Mouse (Mus musculus) thymus, adult 18-20 months (tissue): ENCODE data around the gene Slc30a9.

Experiments
- DNase-seq, 2 experiments: peaks; one replicate each; pipeline ENCODE4 v3.0.0; 2022; ENCODE audit warnings: mixed read lengths in 2 of 2

Slc30a9 gene

DNA sequence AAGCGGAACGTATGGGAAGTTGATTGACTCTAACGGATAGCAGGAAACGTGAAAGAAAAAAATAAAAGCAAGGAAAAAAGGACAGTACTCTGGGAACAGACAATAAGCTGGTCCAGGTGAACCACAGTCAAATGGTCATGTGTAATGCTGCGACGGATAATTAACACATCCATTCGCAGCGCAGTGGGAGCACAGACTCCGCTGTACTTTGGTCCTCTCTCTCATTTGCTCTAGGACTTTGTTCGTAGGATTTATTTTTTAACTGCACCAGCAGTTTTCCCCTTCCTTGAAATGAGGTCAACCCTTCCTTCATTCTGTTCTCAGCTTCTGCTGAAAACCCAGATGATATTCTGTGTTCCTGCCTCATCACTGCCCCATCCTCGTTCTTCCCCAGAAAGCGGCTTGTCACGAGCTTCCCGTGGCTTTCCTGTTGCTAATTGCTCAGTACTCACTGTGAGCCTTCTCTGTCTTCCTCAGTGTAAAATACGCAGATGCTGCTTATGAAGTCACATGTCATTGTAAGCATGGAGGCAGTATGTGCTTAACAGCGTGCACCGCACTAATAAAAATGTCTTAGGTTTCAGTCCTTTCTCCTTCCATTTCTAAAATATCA is 15.0 kb downstream of the Slc30a9 start:
- no peak for DNase-seq

DNA sequence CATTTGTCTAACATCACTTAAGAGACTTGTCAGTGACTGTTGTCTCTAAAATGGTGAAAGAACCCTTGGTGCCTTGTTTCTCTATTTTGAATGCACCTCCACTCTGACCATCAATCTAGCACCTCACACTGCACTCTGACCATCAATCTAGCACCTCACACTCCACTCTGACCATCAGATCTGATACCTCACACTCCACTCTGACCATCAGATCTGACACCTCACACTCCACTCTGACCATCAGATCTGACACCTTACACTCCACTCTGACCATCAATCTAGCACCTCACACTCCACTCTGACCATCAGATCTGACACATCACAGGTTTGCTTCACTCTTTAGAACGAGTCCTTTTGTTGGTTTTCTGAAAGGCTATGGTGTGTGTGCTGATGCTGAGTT is 17.3 kb downstream of the Slc30a9 start:
- DNase-seq, result no peak

DNA sequence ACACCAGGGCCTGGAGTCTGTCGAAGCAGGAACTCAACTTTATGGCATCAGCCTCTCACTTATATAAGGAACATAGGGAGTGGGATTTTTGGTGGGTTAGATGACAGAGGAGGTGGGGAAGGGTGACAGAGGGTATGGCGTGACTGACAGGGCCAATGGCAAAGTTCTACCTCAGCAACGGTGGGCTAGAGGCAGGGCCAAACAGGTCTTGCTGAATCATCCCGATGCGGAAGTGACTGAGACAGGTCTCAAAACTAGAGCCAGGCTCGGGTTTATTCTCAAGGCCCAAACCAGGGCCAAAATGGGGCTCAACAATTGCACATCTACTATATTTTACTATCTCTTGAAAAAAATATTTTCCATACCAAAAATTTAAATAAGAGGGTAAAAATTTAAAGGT is 34.1 kb downstream of the Slc30a9 start:
- no peak for DNase-seq

DNA sequence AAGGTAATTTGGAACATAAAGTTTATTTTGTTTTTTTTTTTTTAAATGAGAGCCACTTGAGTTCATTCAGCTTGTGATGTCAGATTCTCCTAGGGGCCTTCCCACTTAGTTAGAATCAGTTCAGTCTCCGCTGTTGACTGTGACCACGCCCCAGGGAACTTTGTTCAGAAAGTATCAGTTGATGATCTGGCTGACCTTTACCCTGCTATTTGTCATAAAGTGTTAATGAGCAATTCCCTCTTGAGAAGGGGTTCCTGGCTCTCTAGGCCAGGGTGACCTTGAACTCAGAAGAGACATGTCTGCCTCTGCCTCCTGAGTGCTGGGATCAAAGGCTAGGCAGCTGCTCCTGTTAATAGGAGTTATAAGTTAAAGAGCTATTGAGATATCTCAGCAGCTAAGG is 40.3 kb downstream of the Slc30a9 start:
- DNase-seq, result no peak

DNA sequence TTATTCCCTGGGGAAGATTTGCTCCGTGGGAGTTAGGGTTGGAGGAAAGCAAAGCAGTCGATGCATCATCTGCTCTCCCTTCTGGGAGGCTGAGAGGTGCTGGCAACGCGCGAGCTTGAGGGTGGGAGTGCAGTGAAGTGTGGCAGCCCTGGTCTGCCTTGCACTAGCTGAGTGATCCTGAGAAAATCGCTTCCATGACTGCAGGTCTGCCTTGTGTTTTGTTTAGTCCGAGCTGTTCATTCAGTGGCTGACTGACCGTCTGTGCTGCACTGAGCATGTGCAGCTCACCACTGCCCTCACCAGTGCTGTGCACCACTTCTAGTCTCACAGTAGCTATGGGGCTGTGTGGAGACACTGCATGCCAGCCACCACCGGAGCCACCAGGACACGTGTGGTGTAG is 42.2 kb downstream of the Slc30a9 start:
- no peak for DNase-seq

DNA sequence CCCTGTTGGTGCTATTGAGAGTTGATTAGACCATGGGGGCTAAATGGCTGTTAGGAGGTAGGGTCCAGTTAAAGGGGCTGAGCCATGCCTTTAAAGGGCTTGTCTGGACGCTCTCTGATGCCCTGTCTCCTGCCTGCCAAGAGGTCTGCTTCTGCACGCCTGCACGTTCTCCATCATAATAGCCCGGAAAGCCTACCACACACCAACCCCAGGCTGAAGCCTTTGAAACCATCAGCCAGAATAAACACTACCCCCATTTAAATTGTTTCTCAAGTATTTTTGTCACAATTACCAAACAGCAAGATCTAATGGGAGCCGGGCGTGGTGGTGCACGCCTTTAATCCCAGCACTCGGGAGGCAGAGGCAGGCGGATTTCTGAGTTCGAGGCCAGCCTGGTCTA is 55.6 kb downstream of the Slc30a9 start:
- no peak for DNase-seq

DNA sequence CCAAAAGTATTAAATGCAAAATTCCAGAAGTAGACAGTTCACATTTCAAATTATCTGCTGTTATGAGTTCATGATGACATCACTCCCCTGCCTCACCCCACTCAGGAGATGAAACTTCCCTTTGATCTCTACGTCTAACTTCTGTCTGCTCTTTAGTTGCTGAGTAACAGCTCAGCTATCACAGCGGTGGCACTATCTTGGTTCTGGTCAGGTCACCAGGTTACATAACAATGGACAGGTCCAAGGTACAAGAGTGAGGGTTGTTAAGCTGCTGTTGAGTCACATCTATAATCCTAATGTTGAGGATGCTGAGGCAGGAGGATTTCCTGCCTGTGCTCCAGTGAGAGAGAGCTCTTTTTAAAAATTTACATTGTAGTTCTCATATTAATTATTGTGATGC is 56.2 kb downstream of the Slc30a9 start:
- no peak for DNase-seq

DNA sequence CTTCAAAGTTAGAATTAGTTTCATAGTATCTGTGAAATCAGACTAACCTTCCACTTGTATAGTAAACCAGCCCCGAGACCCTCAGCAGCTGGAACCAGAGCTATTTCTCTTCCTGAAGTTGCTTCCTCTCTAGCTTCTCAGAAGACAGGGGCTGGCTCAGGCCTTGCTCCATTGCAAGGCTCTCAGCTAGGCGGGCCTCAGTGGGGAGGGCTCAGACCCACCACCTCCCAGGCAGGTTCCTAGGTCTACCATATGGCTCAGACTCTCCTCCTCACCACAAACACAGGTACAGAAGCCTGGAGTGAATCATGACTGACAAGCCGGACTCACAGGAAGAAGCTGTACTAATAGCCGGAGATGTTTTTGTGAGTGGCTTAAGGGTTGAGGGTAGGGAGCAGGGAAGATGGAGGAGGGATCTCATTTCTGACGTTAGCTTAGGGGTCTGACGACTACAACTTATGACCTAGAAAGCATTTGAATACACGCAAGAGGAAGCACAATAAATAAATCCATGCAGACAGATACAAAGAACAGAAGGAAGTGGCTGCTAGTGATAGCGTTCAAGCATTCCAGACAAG is 70.4 kb downstream of the Slc30a9 start:
- DNase-seq, result no peak

DNA sequence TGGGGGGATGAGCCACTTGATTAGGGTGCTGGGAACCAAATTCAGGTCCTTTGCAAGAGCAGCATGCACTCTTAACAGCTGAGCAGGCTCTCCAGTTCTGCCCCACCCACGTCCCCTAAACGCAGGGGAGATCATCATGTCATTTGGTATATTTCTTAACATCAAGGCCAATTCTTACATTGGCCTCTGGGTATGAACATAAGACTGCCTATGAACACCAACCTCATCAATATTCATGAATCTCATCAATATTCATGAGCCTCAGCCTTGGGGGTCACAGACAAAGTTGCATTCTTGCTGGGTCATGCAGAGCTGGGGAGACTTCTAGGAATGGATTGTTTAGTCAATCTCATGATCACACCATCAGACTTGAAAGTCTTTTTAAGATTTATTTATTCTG is 74.9 kb downstream of the Slc30a9 start:
- no peak for DNase-seq

DNA sequence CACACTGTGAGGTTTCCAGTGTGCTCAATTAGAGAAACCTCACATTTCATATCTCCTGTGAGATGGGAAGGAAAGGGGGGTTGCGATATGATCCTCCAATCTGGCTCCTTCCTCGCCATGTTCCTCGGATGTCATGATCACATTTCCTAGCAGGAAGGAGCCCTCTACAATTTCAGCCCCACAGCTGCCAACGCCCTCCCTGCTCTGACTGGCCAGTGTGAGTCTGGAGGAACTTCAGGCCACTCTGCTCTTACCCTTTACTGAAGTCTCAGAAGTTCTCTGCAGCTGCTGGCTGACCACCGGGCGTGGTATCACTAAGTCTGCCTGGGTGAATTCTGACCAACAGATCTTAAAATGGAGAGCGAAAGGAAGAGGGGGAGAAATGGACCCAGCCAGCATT is 75.8 kb downstream of the Slc30a9 start:
- no peak for DNase-seq

DNA sequence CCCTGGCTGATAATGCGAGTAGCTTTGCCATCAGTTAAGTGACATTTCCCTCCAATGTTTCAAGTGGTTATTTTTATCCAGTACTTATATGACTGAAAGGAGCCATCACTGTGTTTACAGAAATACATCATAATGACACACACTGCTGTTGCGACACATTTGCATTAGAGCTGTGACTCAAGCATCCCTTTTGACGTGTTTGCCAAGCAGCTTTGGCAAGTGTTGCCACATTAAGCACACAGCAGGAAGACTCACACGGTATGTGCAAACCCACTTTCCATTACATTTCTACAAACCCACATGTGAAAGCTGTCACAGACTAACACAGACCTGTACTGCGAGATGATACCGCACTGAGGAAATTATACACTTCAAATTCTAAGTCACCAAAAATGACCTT is 87.2 kb downstream of the Slc30a9 start:
- no peak for DNase-seq

DNA sequence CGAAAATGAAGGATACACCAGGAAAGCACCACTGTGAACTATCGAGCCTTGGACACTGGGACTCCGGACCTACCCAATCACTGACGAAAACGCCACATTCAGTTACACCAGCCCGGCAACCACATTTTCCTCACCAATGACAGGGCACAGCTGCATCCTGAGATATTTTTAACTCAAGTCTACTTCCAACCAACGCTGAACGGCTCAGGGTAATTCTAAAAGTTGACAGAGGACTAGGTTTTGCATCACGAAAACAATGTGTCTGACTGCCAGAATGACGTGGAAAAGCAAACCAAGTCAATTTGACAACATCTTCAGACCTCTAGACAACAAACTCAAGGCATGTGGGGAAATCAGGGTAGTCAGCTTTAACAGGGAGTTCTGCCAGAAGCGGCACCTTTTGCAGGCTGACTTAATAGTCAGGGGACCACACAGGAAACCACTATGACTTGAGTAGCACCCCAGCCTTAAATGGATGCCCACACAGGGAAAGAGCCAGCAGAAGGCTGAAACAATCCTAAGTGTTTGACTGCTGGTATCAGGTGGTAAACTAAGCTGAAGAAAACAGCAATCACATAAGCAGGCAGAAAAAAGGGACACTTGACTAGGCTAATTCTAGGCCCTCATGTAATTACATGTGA is 88.6 kb downstream of the Slc30a9 start:
- DNase-seq, result peak in 1 of 2 experiments; percentile 19

DNA sequence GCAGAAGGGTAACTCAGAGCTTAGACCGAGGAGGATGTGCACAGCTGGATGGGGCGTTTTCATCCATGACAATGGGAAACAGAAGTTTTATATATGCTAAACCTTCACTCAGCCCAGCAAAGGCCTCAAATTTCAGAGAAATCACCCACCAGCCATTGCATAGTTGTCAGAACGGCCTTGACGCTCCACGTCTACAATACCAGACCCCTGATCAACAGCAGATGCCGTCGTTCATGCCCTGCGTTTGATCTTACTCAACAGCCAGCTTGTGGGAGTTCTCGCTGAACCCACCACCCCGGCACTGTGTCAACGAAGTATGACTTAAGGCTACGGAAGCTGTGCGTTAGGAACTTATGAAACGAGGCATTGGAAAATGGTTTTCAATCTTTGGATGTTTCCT is 90.4 kb downstream of the Slc30a9 start:
- no peak for DNase-seq

DNA sequence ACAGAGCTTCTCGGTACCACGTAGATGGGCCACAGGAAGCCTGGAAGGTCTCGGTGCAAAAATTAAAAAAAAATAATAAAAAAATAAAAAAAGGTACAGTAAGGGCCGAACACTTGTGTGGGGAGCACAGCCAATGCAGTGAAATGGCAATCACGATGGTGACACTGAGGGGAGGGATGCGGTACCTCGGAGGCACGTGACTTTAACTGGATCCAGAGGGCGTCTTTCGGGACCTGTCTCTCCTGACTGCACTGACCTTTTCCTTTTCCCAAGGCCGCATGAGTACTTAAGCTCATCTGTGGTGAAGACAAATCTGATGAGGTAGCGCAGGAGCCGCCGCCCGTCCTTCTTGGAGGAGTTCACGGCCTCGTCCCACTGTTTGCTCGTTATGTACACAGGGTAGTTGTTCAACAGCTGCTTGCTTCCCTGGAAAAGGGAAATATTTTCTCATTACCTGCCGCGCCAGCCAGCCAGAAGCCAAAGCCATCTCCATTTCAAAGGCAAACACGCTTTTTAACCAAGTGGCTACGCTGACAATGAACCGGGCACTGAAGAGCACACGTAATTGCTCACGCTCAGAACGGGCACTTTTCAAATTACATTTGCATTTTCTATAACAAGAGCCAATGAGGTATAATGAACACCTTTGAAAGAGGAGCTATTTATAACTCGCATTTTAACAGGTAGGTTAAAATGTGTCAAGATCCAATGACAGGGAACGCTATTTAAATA is 93.3 kb downstream of the Slc30a9 start:
- no peak for DNase-seq

DNA sequence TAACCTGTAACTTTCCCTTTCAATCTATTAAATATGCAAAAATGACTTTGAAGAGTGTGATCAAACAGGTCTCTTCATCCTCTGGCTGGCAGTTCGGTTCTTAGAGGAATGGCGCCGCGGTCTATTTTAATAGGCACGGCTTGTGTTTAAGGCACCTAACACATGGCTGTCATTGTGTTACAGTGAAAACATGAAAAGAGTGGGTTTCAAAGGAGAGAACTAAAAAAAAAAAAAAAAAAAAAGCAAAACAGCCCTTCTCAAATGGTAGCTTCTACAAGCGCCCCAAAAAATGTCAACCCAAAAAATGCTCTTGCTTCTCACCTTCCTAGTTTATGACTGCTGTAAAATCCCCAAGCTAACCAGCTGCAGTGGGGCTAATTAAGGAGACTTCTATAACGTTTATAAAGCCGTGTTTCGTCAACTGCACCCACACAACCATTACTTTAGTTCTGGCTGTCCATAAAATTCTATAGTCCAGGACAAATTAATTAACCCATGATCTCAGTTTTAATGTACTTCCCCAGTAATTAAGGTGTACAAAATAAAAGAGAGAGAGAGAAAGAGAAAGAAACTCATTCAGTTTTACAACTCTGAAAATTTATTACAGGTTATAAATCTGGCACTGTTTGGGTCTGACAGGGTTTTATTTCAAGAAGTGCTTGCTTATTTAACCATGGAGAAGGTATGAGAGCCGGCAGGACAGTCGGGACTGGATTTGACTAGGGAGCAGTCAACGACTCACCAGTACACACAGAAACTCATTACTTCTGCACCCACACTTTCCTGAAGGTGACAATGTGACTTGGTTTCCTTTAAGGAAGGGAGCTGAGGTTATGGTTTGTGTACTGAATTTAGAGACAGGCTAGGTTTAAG is 94.1 kb downstream of the Slc30a9 start:
- DNase-seq, result no peak

DNA sequence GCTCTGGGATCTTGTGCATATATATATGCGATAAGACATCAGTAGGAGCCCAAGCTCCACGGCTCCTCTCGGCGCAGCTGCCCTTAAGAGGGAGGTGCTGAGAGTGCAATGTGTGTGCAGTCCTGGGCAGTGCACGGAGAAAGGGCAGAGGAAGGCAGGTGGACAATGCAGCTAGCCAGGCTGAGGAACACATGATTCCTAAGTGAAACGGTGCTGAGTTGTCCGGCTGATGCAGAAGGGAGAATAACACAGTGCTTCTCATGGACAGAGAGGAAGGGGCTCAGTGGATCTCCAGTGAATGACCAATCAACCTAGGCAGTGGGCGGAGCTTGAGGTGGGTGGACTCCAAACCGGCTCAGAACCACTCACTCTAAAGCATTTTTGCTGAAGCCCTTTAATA is 94.9 kb downstream of the Slc30a9 start:
- no peak for DNase-seq

DNA sequence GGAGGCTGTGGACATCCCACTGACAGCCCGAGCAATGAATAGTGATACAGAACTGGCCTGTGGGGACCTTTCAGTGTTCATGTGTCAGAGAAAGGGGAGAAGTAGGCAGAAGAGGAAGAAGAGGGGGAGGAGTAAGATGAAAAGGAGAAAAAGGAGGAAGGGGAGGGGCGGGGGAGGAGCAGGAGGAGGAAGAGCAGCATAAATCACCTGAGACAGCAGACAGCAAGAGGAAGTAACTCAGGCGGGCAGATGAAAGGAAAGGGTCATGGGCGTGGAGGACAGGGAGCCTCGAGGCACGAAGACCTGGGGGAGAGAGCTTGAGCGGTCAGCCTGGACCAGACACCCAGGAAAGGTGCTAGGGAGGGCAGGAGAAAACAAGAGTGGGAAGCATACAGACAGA is 97.6 kb downstream of the Slc30a9 start:
- DNase-seq, result peak in 1 of 2 experiments; percentile 31

DNA sequence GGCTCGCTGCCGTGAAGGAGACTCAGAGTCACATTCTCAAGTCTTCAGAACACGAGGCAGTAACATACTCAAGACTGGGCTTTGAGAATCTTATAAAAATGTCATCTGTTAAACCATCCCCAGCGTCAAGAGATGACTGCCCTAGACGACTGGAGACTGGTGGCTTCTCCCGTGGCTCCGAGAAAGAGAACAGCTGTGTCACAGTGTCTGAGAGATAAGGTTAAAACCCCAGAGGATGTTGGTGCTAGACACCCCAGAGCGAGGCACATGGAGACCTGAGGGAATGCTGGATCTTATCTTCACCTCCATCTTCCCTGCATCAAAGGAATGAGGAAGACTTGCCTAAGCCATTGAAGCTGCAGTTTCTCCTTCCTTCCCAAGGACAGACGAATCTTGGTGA is 98.2 kb downstream of the Slc30a9 start:
- DNase-seq, result no peak
